Comparison of ENCODE assay signal across 15 mouse cellular contexts in genomic region chr19:47133161-47133560, GRCm38 (mm10). TPM values are rescaled to one million over a fixed set of nuclear protein-coding genes. Genes with fewer than 3 reads are reported as not detected.
DNase-seq lines count a peak whose midpoint lies in the region; ATAC-seq and TF ChIP-seq lines count a peak whose summit lies in the region.
"Had no signal": no experiment of that assay in that cellular context is flagged by ENCODE, and none has a peak within 500 bp of the region (broad histone marks: within the 10 kb centered on the region; RNA-seq: fewer than 3 reads in every experiment).

No protein-coding gene starts in this region.

- no peak overlapping the region for H3K4me3 ChIP-seq in gastrocnemius, adult 2 months
- H3K4me3 ChIP-seq in megakaryocyte, embryonic 14.5 days (replicated peaks): peak overlapping the region; percentile 85
- no peak overlapping the region for H3K4me3 ChIP-seq in midbrain, postnatal 0 days (ENCODE audit: low read depth, low read length)
- H3K4me3 ChIP-seq: embryonic facial prominence, embryonic 15.5 days; neural tube, embryonic 15.5 days; stomach, embryonic 15.5 days had no signal

- 86% methylated on average over 7 of the region's 7 CpGs for WGBS in midbrain, postnatal 0 days

- H3K27me3 ChIP-seq in megakaryocyte, embryonic 14.5 days (replicated peaks): no peaks in the 10 kb centered on the region
- no peaks in the 10 kb centered on the region; the same call in 1 of the 2 replicates for H3K27me3 ChIP-seq in midbrain, postnatal 0 days (ENCODE audit: insufficient read depth, low read length)
- H3K27me3 ChIP-seq: embryonic facial prominence, embryonic 15.5 days; neural tube, embryonic 15.5 days; stomach, embryonic 15.5 days had no signal

- no peak overlapping the region for H3K4me2 ChIP-seq in midbrain, postnatal 0 days (ENCODE audit: low read depth, low read length, poor library complexity, severe bottlenecking)
- H3K4me2 ChIP-seq: embryonic facial prominence, embryonic 15.5 days; neural tube, embryonic 15.5 days; stomach, embryonic 15.5 days had no signal

- H3K9ac ChIP-seq in midbrain, postnatal 0 days (replicated peaks; ENCODE audit: low read length, poor library complexity, severe bottlenecking): no peak overlapping the region
- H3K9ac ChIP-seq: embryonic facial prominence, embryonic 15.5 days; neural tube, embryonic 15.5 days; stomach, embryonic 15.5 days had no signal

- H3K4me1 ChIP-seq in megakaryocyte, embryonic 14.5 days: peaks cover 70% of the 10 kb centered on the region
- peaks cover 5% of the 10 kb centered on the region; the same call in 1 of the 2 replicates for H3K4me1 ChIP-seq in midbrain, postnatal 0 days (ENCODE audit: insufficient read depth, low read length)

- H3K36me3 ChIP-seq in megakaryocyte, embryonic 14.5 days (replicated peaks; ENCODE audit: low read length): peaks cover 72% of the 10 kb centered on the region
- H3K36me3 ChIP-seq in midbrain, postnatal 0 days (ENCODE audit: insufficient read depth, low read length): peaks cover 35% of the 10 kb centered on the region

- intact Hi-C loops in gastrocnemius, adult 2 months (cut with DNase I): no loop called here

- H3K9me3 ChIP-seq in megakaryocyte, embryonic 14.5 days: no peaks in the 10 kb centered on the region
- no peaks in the 10 kb centered on the region for H3K9me3 ChIP-seq in midbrain, postnatal 0 days (ENCODE audit: low read length)
- H3K9me3 ChIP-seq: embryonic facial prominence, embryonic 15.5 days; neural tube, embryonic 15.5 days; stomach, embryonic 15.5 days had no signal

- DNase-seq in gastrocnemius, adult 2 months: peak; percentile 17
- DNase-seq in gastrocnemius, adult 8-10 months (ENCODE audit: low spot score in 2 of 2): no peak
- DNase-seq in spleen, adult 18-20 months: peak; percentile 64 to 68
- DNase-seq in spleen, adult 12 weeks (ENCODE audit: low spot score): no peak
- DNase-seq in midbrain, postnatal 0 days (ENCODE audit: low spot score): no peak
- no peak for DNase-seq in kidney, postnatal 36 days
- DNase-seq in urinary bladder, adult 18-20 months (ENCODE audit: low spot score in 2 of 2): no peak
- DNase-seq: heart, postnatal 14 days had no signal

- ATAC-seq in midbrain, postnatal 0 days (ENCODE audit: low FRiP score): no peak

- peak overlapping the region; percentile 2; the same call in 1 of the 2 replicates for H3K27ac ChIP-seq in gastrocnemius, adult 2 months
- no peak overlapping the region for H3K27ac ChIP-seq in midbrain, postnatal 0 days (ENCODE audit: low read depth, low read length)
- H3K27ac ChIP-seq: embryonic facial prominence, embryonic 15.5 days; neural tube, embryonic 15.5 days; stomach, embryonic 15.5 days had no signal

- TF ChIP-seq CTCF in gastrocnemius, adult 2 months (IDR thresholded peaks at IDR 0.05): no peak
- TF ChIP-seq CTCF in midbrain, postnatal 0 days (IDR thresholded peaks at IDR 0.05): no peak

RNA-seq across cellular contexts. Expression of gene Calhm2, which starts 4.9 kb away (rescaled TPM):
- 1 to 10 TPM; 1.6 to 2.3 TPM for total RNA-seq in gastrocnemius, adult 2 months (2021)
- 1 to 10 TPM in 3 of 4 experiments, under 1 TPM in 1; 0.70 to 1.3 (median 1.1) TPM for total RNA-seq in gastrocnemius, adult 8-10 months (2022)
- 3.1 and 3.2 TPM in 2 replicates for polyA plus RNA-seq in megakaryocyte, embryonic 14.5 days (2012; ENCODE audit: insufficient read depth, low replicate concordance)
- total RNA-seq in midbrain, postnatal 0 days (2014; rRNA removed): 0.77 and 0.80 TPM in 2 replicates
- 0.80 and 1.0 TPM in 2 replicates for polyA plus RNA-seq in midbrain, postnatal 0 days (2015; fragmentation: Nextera tagmentation; extraction: Ambion mirVana)

RNA-seq across cellular contexts. Expression of gene Calhm1, which starts 10.9 kb away (rescaled TPM):
- total RNA-seq in gastrocnemius, adult 2 months (2021): not detected
- not detected for total RNA-seq in gastrocnemius, adult 8-10 months (2022)
- not detected in 2 replicates for polyA plus RNA-seq in megakaryocyte, embryonic 14.5 days (2012; ENCODE audit: insufficient read depth, low replicate concordance)
- total RNA-seq in midbrain, postnatal 0 days (2014; rRNA removed): not detected in 2 replicates
- polyA plus RNA-seq in midbrain, postnatal 0 days (2015; fragmentation: Nextera tagmentation; extraction: Ambion mirVana): not detected in 2 replicates
- total RNA-seq: heart, postnatal 14 days; left cerebral cortex, adult 8-10 months had no signal
- polyA plus RNA-seq: embryonic facial prominence, embryonic 15.5 days; frontal cortex, adult 2 months; kidney, embryonic 14.5 days; neural tube, embryonic 15.5 days; stomach, embryonic 15.5 days had no signal

RNA-seq across cellular contexts. Expression of gene Calhm3, which starts 24.4 kb away (rescaled TPM):
- not detected for total RNA-seq in gastrocnemius, adult 2 months (2021)
- not detected for total RNA-seq in gastrocnemius, adult 8-10 months (2022)
- polyA plus RNA-seq in megakaryocyte, embryonic 14.5 days (2012; ENCODE audit: insufficient read depth, low replicate concordance): not detected in 2 replicates
- total RNA-seq in midbrain, postnatal 0 days (2014; rRNA removed): 0.33 TPM in 1 of 2 replicates, not detected in the other
- polyA plus RNA-seq in midbrain, postnatal 0 days (2015; fragmentation: Nextera tagmentation; extraction: Ambion mirVana): 0.22 TPM in 1 of 2 replicates, not detected in the other
- total RNA-seq: heart, postnatal 14 days; left cerebral cortex, adult 8-10 months had no signal
- polyA plus RNA-seq: embryonic facial prominence, embryonic 15.5 days; frontal cortex, adult 2 months; kidney, embryonic 14.5 days; neural tube, embryonic 15.5 days; stomach, embryonic 15.5 days had no signal

RNA-seq across cellular contexts. Expression of gene Pdcd11, which starts 42.6 kb away (rescaled TPM):
- total RNA-seq in gastrocnemius, adult 2 months (2021): 1 to 10 TPM; 8.0 to 8.6 TPM
- 1 to 10 TPM; 7.6 to 8.7 (median 8.5) TPM for total RNA-seq in gastrocnemius, adult 8-10 months (2022)
- polyA plus RNA-seq in megakaryocyte, embryonic 14.5 days (2012; ENCODE audit: insufficient read depth, low replicate concordance): 2.3 and 9.4 TPM in 2 replicates
- 10.9 and 11.0 TPM in 2 replicates for total RNA-seq in midbrain, postnatal 0 days (2014; rRNA removed)
- polyA plus RNA-seq in midbrain, postnatal 0 days (2015; fragmentation: Nextera tagmentation; extraction: Ambion mirVana): 3.4 and 3.8 TPM in 2 replicates

RNA-seq across cellular contexts. Expression of gene Usmg5, which starts 42.7 kb away (rescaled TPM):
- total RNA-seq in gastrocnemius, adult 2 months (2021): 1,000 to 10,000 TPM; 1,097 to 1,442 TPM
- total RNA-seq in gastrocnemius, adult 8-10 months (2022): 1,000 to 10,000 TPM; 1,130 to 1,241 (median 1,184) TPM
- 34.9 TPM in 1 of 2 replicates, not detected in the other for polyA plus RNA-seq in megakaryocyte, embryonic 14.5 days (2012; ENCODE audit: insufficient read depth, low replicate concordance)
- total RNA-seq in midbrain, postnatal 0 days (2014; rRNA removed): 620 and 786 TPM in 2 replicates
- polyA plus RNA-seq in midbrain, postnatal 0 days (2015; fragmentation: Nextera tagmentation; extraction: Ambion mirVana): 1,971 and 2,037 TPM in 2 replicates

Comparison
In these comparisons a context has a peak if more than half of its experiments do, and no peak if none do; other contexts are left out.
1. DNase-seq: peak in gastrocnemius, adult 2 months (single experiment) and spleen, adult 18-20 months (2 of 2); none in gastrocnemius, adult 8-10 months (0 of 2), spleen, adult 12 weeks (single experiment), midbrain, postnatal 0 days (single experiment), kidney, postnatal 36 days (0 of 2) and urinary bladder, adult 18-20 months (0 of 2).